Mouse (Mus musculus) G1E (cell line): ENCODE measurements around the gene Tmem223.

Experiments used
- CTCF ChIP-seq: IDR thresholded peaks from 2 replicates; pipeline ENCODE4 v1.5.1; 2012; ENCODE audit warnings: low read depth, low read length, inconsistent platforms, mixed read lengths
- GATA1 ChIP-seq: IDR thresholded peaks from 2 replicates; pipeline ENCODE4 v1.6.1; 2012; ENCODE audit warnings: borderline replicate concordance, low read length, inconsistent platforms, mixed read lengths
- GATA2 ChIP-seq: IDR thresholded peaks from 2 replicates; pipeline ENCODE4 v1.6.1; 2012; ENCODE audit warnings: low read depth, low read length, inconsistent platforms, borderline replicate concordance
- POLR2AphosphoS5 ChIP-seq: IDR thresholded peaks from 2 replicates; pipeline ENCODE4 v1.6.1; 2012; ENCODE audit warnings: low read depth, low read length, inconsistent platforms; ENCODE audit not compliant: insufficient replicate concordance
- TAL1 ChIP-seq: conservative IDR thresholded peaks from 2 replicates; pipeline ENCODE4 v1.6.1; 2012; ENCODE audit warnings: low read depth, low read length, inconsistent platforms, mixed read lengths

DNA sequence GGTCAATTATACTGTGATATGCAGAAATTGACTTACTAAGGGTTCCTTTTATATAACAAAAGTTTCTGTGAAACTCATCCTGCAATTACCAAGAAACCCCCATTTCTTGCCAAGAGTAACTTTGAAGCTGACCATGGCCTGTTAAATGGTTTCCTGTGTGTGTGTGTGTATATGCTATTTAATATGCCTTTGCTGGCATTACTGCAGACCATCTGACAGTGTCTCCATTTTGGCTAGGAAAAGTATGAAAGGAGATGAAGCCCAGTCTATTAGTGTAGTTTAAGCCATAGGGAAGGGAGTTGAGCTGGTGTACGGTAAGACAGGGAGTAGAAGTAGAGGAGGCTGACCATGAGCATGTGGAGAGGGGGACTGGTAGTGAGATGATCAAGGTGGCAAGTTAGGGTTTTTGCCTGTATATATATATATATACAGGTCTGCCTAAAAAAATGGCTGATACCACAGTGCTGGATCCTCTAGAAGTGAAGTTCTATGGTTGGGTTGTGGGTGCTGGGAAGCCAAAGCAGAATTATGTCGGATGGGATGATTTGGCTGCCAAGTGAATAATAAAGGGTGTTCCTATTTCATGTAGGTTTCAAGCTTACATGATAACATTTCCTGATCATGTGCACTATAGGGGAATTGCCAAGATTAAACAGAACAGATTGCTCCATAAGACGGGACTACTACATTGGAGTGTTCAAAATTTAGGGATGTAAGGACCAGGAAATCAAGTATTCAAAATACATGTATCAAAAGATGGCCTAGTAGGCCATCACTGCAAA, 44.0 kb upstream of the Tmem223 start:
- TF ChIP-seq GATA1: no peak
- no peak for TF ChIP-seq CTCF
- no peak for TF ChIP-seq TAL1
- TF ChIP-seq GATA2: no peak
- no peak for TF ChIP-seq POLR2AphosphoS5
